Mouse (Mus musculus): Measurements from ENCODE around the gene Tmem79.
"Not testable (repeated sequence)": the region's sequence is repeated elsewhere in the genome, so short reads cannot be mapped to it uniquely, and the experiment has no call there.

DNA sequence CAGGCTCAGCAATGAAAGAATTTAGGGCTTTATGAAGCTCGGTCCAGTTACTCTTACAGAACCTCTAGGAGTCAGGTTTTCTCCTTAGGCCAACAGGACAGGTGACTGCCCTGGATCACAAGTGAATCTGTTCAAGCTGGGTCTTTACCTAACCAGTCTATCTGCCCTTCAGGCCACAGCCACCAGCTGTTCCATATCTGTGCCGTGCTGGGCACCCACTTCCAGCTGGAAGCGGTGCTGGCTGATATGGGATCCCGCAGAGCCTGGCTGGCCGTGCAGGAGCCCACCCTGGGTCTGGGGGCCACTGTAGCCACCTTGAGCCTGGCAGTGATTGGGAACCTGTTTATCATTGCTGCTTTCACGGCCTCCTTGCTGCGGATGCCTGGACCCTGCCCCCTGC lies 31.6 kb upstream of the Tmem79 start:
- TF ChIP-seq CTCF (conservative IDR thresholded peaks at IDR 0.05; ENCODE audit: low read length); NANOG (IDR thresholded peaks at IDR 0.05; ENCODE audit: borderline replicate concordance, low read length); POU5F1 (IDR thresholded peaks at IDR 0.05; ENCODE audit: borderline replicate concordance, low read length): not testable (repeated sequence)
